In genomic region chr17:71551757-71552451, GRCm38 (mm10) we compare ENCODE assay signal across 8 mouse cellular contexts. TPM values are rescaled to one million over a fixed set of nuclear protein-coding genes. Genes with fewer than 3 reads are reported as not detected.
A peak's percentile ranks its signal among the peaks of the same experiment; 100 is the strongest.
DNase-seq lines count a peak whose midpoint lies in the region; ATAC-seq lines count a peak whose summit lies in the region.

Gene Spdya (plus strand): TSS chr17:71552061.

- no peaks in the 10 kb centered on the region for H3K9me3 ChIP-seq in embryonic facial prominence, embryonic 13.5 days
- H3K9me3 ChIP-seq in limb, embryonic 12.5 days: no peaks in the 10 kb centered on the region
- H3K9me3 ChIP-seq in midbrain, embryonic 14.5 days (ENCODE audit: control insufficient read depth, low read length): no peaks in the 10 kb centered on the region

- WGBS in embryonic facial prominence, embryonic 13.5 days: under 1% methylated on average over 70 of the region's 78 CpGs
- under 1% methylated on average over 73 of the region's 78 CpGs for WGBS in limb, embryonic 12.5 days
- whole genome bisulfite sequencing in midbrain, embryonic 14.5 days: under 1% methylated on average over 78 of the region's 78 CpGs

- peaks cover 39% of the 10 kb centered on the region for H3K27me3 ChIP-seq in embryonic facial prominence, embryonic 13.5 days
- H3K27me3 ChIP-seq in limb, embryonic 12.5 days: peaks cover 36% of the 10 kb centered on the region
- H3K27me3 ChIP-seq in midbrain, embryonic 14.5 days (ENCODE audit: control insufficient read depth, insufficient read depth, low read length): peaks cover 14% of the 10 kb centered on the region

- peaks cover 8% of the 10 kb centered on the region; the same call in 1 of the 2 replicates for H3K4me1 ChIP-seq in embryonic facial prominence, embryonic 13.5 days
- no peaks in the 10 kb centered on the region; the same call in 1 of the 2 replicates for H3K4me1 ChIP-seq in limb, embryonic 12.5 days (replicated peaks)
- no peaks in the 10 kb centered on the region for H3K4me1 ChIP-seq in midbrain, embryonic 14.5 days (ENCODE audit: control insufficient read depth, insufficient read depth, low read length)

- H3K27ac ChIP-seq in embryonic facial prominence, embryonic 13.5 days: no peak within 1 kb of the TSS
- H3K27ac ChIP-seq in limb, embryonic 12.5 days: 0 out of 2 replicates have a peak within 1 kb of the TSS, but pooled peaks have one; percentile 62
- H3K27ac ChIP-seq in midbrain, embryonic 14.5 days (replicated peaks; ENCODE audit: low read depth, low read length): peak within 1 kb of the TSS; percentile 64

- H3K9ac ChIP-seq in embryonic facial prominence, embryonic 13.5 days: peak within 1 kb of the TSS; percentile 80
- H3K9ac ChIP-seq in limb, embryonic 12.5 days (replicated peaks): peak within 1 kb of the TSS; percentile 77
- peak within 1 kb of the TSS; percentile 80 for H3K9ac ChIP-seq in midbrain, embryonic 14.5 days (replicated peaks; ENCODE audit: low read length)

- peak within 1 kb of the TSS; percentile 77 for H3K4me3 ChIP-seq in embryonic facial prominence, embryonic 13.5 days
- H3K4me3 ChIP-seq in limb, embryonic 12.5 days (replicated peaks): peak within 1 kb of the TSS; percentile 72
- H3K4me3 ChIP-seq in midbrain, embryonic 14.5 days (replicated peaks; ENCODE audit: low read depth, low read length): peak within 1 kb of the TSS; percentile 83

- no peaks in the 10 kb centered on the region for H3K36me3 ChIP-seq in embryonic facial prominence, embryonic 13.5 days
- H3K36me3 ChIP-seq in limb, embryonic 12.5 days: no peaks in the 10 kb centered on the region
- H3K36me3 ChIP-seq in midbrain, embryonic 14.5 days (ENCODE audit: control insufficient read depth, insufficient read depth, low read length): no peaks in the 10 kb centered on the region

- peak; percentile 82 for ATAC-seq in embryonic facial prominence, embryonic 13.5 days (ENCODE audit: insufficient number of reproducible peaks, insufficient read depth, low FRiP score, low TSS enrichment, low read depth)
- peak; percentile 89 for ATAC-seq in limb, embryonic 12.5 days (ENCODE audit: insufficient number of reproducible peaks, insufficient read depth, low FRiP score, low TSS enrichment, low read depth)
- ATAC-seq in midbrain, embryonic 14.5 days (ENCODE audit: low FRiP score, low TSS enrichment): peak; percentile 97

- H3K4me2 ChIP-seq in embryonic facial prominence, embryonic 13.5 days: peak within 1 kb of the TSS; percentile 95
- H3K4me2 ChIP-seq in limb, embryonic 12.5 days: peak within 1 kb of the TSS; percentile 95
- peak within 1 kb of the TSS; percentile 96 for H3K4me2 ChIP-seq in midbrain, embryonic 14.5 days (ENCODE audit: low read length)

- peak; percentile 70 for DNase-seq in 416B (ENCODE audit: low read depth)
- DNase-seq in adrenal gland, postnatal 4 days (ENCODE audit: low spot score in 2 of 2): peak; percentile 68 to 71
- peak; percentile 61 for DNase-seq in heart, adult 8-10 months (ENCODE audit: low spot score)
- peak; percentile 73 to 84 for DNase-seq in kidney, adult 8-10 months
- peak; percentile 95 for DNase-seq in midbrain, embryonic 14.5 days
- DNase-seq in spleen, adult 18-20 months: peak; percentile 70 to 78

RNA-seq across cellular contexts. Expression of gene Spdya, which starts in this region (rescaled TPM):
- total RNA-seq in adrenal gland, postnatal 4 days (2021): 1 to 10 TPM; 1.2 TPM
- polyA plus RNA-seq in embryonic facial prominence, embryonic 13.5 days (2015; fragmentation: Nextera tagmentation; extraction: Ambion mirVana): 0.89 and 1.2 TPM in 2 replicates
- under 1 TPM in 3 of 4 experiments, not detected in 1; 0.16 to 0.25 (median 0.19) TPM for total RNA-seq in heart, adult 8-10 months (2022)
- 1.3 and 1.4 TPM in 2 replicates for polyA plus RNA-seq in limb, embryonic 12.5 days (2016; fragmentation: Nextera tagmentation; extraction: Ambion mirVana)
- polyA plus RNA-seq in midbrain, embryonic 14.5 days (2014; fragmentation: Nextera tagmentation; extraction: Ambion mirVana): 1.8 and 1.9 TPM in 2 replicates

Comparison
In these comparisons a context has a peak if more than half of its experiments do, and no peak if none do; other contexts are left out.
1. Peak in DNase-seq in heart, adult 8-10 months; RNA of the gene not detected or under 1 TPM.